Mouse (Mus musculus) thymus, adult 2 months (tissue): ENCODE results near the gene Morf4l1.

Experiments used
- CTCF ChIP-seq: fragments of 200-500 bp; IDR thresholded peaks from 2 replicates; pipeline ENCODE4 v1.5.1; 2012; ENCODE audit warnings: mild to moderate bottlenecking, control low read depth, low read length, moderate library complexity, borderline replicate concordance; ENCODE audit not compliant: control insufficient read depth, poor library complexity, insufficient read depth; ENCODE audit errors: extremely low read depth
- POLR2A ChIP-seq: fragments of 200-500 bp; IDR thresholded peaks from 2 replicates; pipeline ENCODE4 v1.6.1; 2012; ENCODE audit warnings: mild to moderate bottlenecking, low read length, control low read depth, moderate library complexity; ENCODE audit not compliant: control insufficient read depth, poor library complexity, insufficient read depth; ENCODE audit errors: extremely low read depth

DNA sequence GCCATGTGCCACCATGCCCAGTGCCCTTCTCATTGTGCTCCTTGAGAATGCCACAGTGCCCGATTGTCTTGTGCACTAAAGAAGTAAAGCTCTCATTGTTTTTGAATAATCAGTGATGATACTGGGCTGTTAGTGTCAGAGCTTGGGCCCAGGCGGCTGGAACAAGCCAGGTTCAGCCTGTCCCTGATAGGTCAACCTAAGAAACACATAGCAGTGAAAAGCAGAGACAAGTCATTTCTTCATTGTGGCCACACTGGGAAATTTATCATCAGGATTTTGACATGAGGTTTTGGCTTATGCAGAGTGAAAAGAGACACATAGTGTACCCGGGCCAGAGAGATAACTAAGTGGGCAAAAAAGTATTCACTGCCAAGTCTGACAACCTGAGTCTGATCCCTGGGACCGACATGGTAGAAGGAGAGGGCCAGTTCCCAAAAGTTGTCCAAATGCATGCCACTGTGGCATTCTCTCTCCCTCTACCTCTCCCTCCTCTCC is 7.7 kb upstream of the Morf4l1 start:
- TF ChIP-seq CTCF (no peak), POLR2A (no peak)
